Mouse (Mus musculus) gonadal fat pad, adult 2 months (tissue): ENCODE data around the gene Ddx27. TPM values are rescaled to one million over a fixed set of nuclear protein-coding genes. Genes with fewer than 3 reads are reported as not detected.

Experiments
- DNase-seq: peaks from one replicate; pipeline ENCODE4 v3.0.0-alpha.2; 2012; ENCODE audit warnings: low read depth
- polyA plus RNA-seq: library from polyadenylated mRNA; depleted of rRNA; stranded (reverse); fragments of >200 nt; gene quantifications from 2 replicates; pipeline ENCODE4 v1.2.3, GENCODE M21; 2012

Gene Ddx27
- polyA plus RNA-seq, 1 experiment, result 26.0 TPM

- no peak for DNase-seq
These were observed 48.2 kb downstream of the Ddx27 start, which contains the start of gene Znfx1 for GRCm38 (mm10) chr2:167062965-167063880. Gene Znfx1, minus strand, starts transcription at chr2:167063015.

GRCm38 (mm10) chr2:167063906-167064496 is 49.0 kb downstream of the Ddx27 start:
- no peak for DNase-seq

- DNase-seq, result no peak
These were observed 49.8 kb downstream of the Ddx27 start for GRCm38 (mm10) chr2:167064601-167065295.

GRCm38 (mm10) chr2:167066031-167066430 is 51.0 kb downstream of the Ddx27 start:
- DNase-seq, result no peak

- no peak for DNase-seq
These were observed 51.8 kb downstream of the Ddx27 start for GRCm38 (mm10) chr2:167066528-167067516.

GRCm38 (mm10) chr2:167067575-167067974 is 52.6 kb downstream of the Ddx27 start:
- DNase-seq, result no peak

GRCm38 (mm10) chr2:167070341-167070740 is 55.3 kb downstream of the Ddx27 start:
- no peak for DNase-seq

- no peak for DNase-seq
These were observed 56.3 kb downstream of the Ddx27 start for GRCm38 (mm10) chr2:167071266-167071640.

GRCm38 (mm10) chr2:167071641-167072601 is 56.9 kb downstream of the Ddx27 start:
- no peak for DNase-seq

GRCm38 (mm10) chr2:167074587-167074986 is 59.6 kb downstream of the Ddx27 start:
- no peak for DNase-seq

- no peak for DNase-seq
These were observed 61.4 kb downstream of the Ddx27 start for GRCm38 (mm10) chr2:167076352-167076751.

- DNase-seq, result no peak
These were observed 61.8 kb downstream of the Ddx27 start for GRCm38 (mm10) chr2:167076759-167077158.

- no peak for DNase-seq
These were observed 62.4 kb downstream of the Ddx27 start for GRCm38 (mm10) chr2:167077199-167077962.

- no peak for DNase-seq
These were observed 63.5 kb downstream of the Ddx27 start for GRCm38 (mm10) chr2:167078486-167078885.

GRCm38 (mm10) chr2:167078931-167079495 is 64.0 kb downstream of the Ddx27 start:
- DNase-seq, result no peak

- DNase-seq, result no peak
These were observed 64.7 kb downstream of the Ddx27 start for GRCm38 (mm10) chr2:167079535-167080257.

- DNase-seq, result no peak
These were observed 65.4 kb downstream of the Ddx27 start for GRCm38 (mm10) chr2:167080387-167080786.

GRCm38 (mm10) chr2:167081135-167081534 is 66.1 kb downstream of the Ddx27 start:
- no peak for DNase-seq
